Mouse (Mus musculus) lung, embryonic 16.5 days (tissue): ENCODE results near the gene Map2. TPM values are rescaled to one million over a fixed set of nuclear protein-coding genes. Genes with fewer than 3 reads are reported as not detected.

Experiments
- ATAC-seq: fragments of 200-750 bp; cut with Nextera tagmentation; 2 replicates; pipeline ENCODE4 v1.8.0; 2017; ENCODE audit warnings: low read depth, mild to moderate bottlenecking, moderate library complexity
- H3K27ac ChIP-seq: fragments of 300-500 bp; sonication (generic); 2 replicates; pipeline ENCODE4 v1.5.1; 2014; ENCODE audit warnings: mild to moderate bottlenecking, control low read depth, low read length
- H3K27me3 ChIP-seq: fragments of 300-500 bp; sonication (generic); 2 replicates; pipeline ENCODE4 v1.6.1; 2014; ENCODE audit warnings: low read depth, low read length, mixed read lengths; ENCODE audit not compliant: control insufficient read depth, insufficient read depth
- H3K36me3 ChIP-seq: fragments of 300-500 bp; sonication (generic); 2 replicates; pipeline ENCODE4 v1.6.1; 2014; ENCODE audit warnings: low read length; ENCODE audit not compliant: control insufficient read depth, insufficient read depth
- H3K4me1 ChIP-seq: fragments of 300-500 bp; sonication (generic); replicated peaks from 2 replicates; pipeline ENCODE4 v1.6.1; 2014; ENCODE audit warnings: low read length, mixed read lengths; ENCODE audit not compliant: control insufficient read depth, insufficient read depth
- H3K4me2 ChIP-seq: fragments of 300-500 bp; sonication (generic); 2 replicates; pipeline ENCODE4 v1.6.1; 2014; ENCODE audit warnings: low read depth, low read length, control low read depth
- H3K4me3 ChIP-seq: fragments of 300-500 bp; sonication (generic); 2 replicates; pipeline ENCODE4 v1.5.1; 2014; ENCODE audit warnings: mild to moderate bottlenecking, low read length, control low read depth
- H3K9ac ChIP-seq: fragments of 300-500 bp; sonication (generic); 2 replicates; pipeline ENCODE4 v1.6.1; 2014; ENCODE audit warnings: low read length, control low read depth
- H3K9me3 ChIP-seq: fragments of 300-500 bp; sonication (generic); 2 replicates; pipeline ENCODE4 v1.6.1; 2016; ENCODE audit warnings: low read length; ENCODE audit not compliant: control insufficient read depth
- WGBS: fragments of 180-500 bp; shearing (Covaris S2); extraction: QIAGEN DNeasy Blood & Tissue Kit; methylation state at CpG from one replicate; pipeline ENCODE4 v1.1.7; 2014; 5-methylcytosine and 5-hydroxymethylcytosine counted together
- polyA plus RNA-seq: library from polyadenylated mRNA; unstranded; fragments of >200 nt; fragmentation: Nextera tagmentation; extraction: Ambion mirVana; gene quantifications from 2 replicates; pipeline ENCODE4 v1.2.1, GENCODE M21; 2015

The Map2 gene
- polyA plus RNA-seq, 1 experiment from 2014 or later = 13.1 TPM

DNA sequence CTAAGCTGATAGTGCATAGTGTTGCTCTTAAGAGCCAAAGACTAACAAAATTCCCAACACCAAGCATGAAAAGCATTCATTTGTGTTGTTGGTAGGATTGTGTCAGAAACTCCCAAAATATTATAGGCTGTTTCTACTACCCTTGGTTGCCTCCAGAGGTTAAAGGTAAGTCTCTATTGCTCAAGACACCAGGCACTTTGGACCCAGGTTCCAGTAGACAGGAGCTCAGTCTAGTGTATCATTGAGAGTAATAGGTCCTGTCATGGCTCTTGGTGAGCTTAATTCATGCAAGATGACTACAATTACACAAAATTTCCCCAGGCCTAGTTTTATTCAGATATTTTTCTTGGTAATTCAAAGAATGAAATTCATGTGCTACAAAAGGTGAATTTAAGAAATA lies 176.3 kb downstream of the Map2 start:
- no peak for ATAC-seq
- Histone ChIP-seq H3K9ac (no peak overlapping the region), H3K9me3 (no peaks in the 10 kb centered on the region), H3K36me3 (no peaks in the 10 kb centered on the region), H3K27me3 (no peaks in the 10 kb centered on the region), H3K4me1 (no peaks in the 10 kb centered on the region), H3K4me3 (no peak overlapping the region), H3K4me2 (no peak overlapping the region), H3K27ac (no peak overlapping the region)

DNA sequence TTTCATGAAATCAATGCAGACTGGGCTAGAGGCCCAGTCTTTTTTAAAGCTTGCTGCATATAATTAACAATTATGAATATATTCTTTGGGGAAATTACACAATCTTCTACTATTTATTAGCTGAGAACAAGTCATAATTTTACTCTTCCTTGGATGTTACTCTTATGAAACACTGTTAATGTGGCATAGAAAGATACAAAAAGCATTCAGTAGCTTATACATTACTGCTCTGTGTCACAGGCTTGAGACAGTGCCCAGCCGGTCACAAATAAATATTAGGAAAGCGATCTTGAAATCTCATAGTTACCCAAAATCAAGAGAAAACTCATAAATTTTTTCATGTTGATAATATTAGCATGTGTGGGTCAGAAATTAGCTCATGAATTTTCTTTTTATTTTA lies 186.7 kb downstream of the Map2 start:
- H3K9me3 ChIP-seq = no peaks in the 10 kb centered on the region
- H3K9ac ChIP-seq = no peak overlapping the region
- H3K36me3 ChIP-seq = no peaks in the 10 kb centered on the region
- H3K27me3 ChIP-seq = no peaks in the 10 kb centered on the region
- peak; percentile 81 for ATAC-seq
- 62% methylated on average over 2 of the region's 2 CpGs for WGBS
- H3K4me3 ChIP-seq = no peak overlapping the region
- H3K4me1 ChIP-seq = no peaks in the 10 kb centered on the region
- H3K27ac ChIP-seq = no peak overlapping the region
- H3K4me2 ChIP-seq = no peak overlapping the region

DNA sequence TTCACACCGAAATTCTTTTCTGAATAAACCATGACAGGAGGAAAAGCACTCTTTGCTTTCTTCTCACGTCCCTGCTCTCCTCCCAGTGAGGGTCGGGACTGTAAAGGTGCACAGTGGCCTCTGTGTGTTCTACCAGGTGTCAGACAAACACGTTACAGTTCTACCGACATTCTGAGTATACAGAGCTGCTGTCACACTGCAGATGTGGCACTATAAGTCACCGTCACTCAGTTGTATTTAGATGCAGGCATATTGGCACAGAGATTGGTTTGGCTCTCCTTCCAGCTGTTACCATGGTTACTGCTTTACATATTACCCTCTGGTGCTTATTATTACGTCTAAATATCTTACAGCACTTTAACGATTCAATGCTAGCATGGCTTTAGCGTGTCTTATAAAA lies 188.2 kb downstream of the Map2 start:
- Histone ChIP-seq H3K4me1 (no peaks in the 10 kb centered on the region), H3K9ac (no peak overlapping the region), H3K4me3 (no peak overlapping the region), H3K27ac (no peak overlapping the region), H3K36me3 (no peaks in the 10 kb centered on the region), H3K9me3 (no peaks in the 10 kb centered on the region), H3K27me3 (no peaks in the 10 kb centered on the region), H3K4me2 (no peak overlapping the region)
- no peak for ATAC-seq
- 66% methylated on average over 9 of the region's 9 CpGs for WGBS

GRCm38 (mm10) chr1:66364386-66364785 lies 189.3 kb downstream of the Map2 start:
- H3K27me3 ChIP-seq = no peaks in the 10 kb centered on the region
- H3K27ac ChIP-seq = no peak overlapping the region
- WGBS = 88% methylated on average over 2 of the region's 2 CpGs
- H3K36me3 ChIP-seq = no peaks in the 10 kb centered on the region
- no peaks in the 10 kb centered on the region for H3K4me1 ChIP-seq
- no peak for ATAC-seq
- H3K4me3 ChIP-seq = no peak overlapping the region
- H3K4me2 ChIP-seq = no peak overlapping the region
- no peaks in the 10 kb centered on the region for H3K9me3 ChIP-seq
- no peak overlapping the region for H3K9ac ChIP-seq

- H3K4me1 ChIP-seq = no peaks in the 10 kb centered on the region
- no peaks in the 10 kb centered on the region for H3K9me3 ChIP-seq
- no peaks in the 10 kb centered on the region for H3K27me3 ChIP-seq
- no peak for ATAC-seq
- H3K36me3 ChIP-seq = no peaks in the 10 kb centered on the region
- no peak overlapping the region for H3K4me3 ChIP-seq
- 64% methylated on average over 4 of the region's 4 CpGs for WGBS
- H3K9ac ChIP-seq = no peak overlapping the region
- no peak overlapping the region for H3K27ac ChIP-seq
- H3K4me2 ChIP-seq = no peak overlapping the region
Measured at GRCm38 (mm10) chr1:66365600-66365999, 190.5 kb downstream of the Map2 start.

DNA sequence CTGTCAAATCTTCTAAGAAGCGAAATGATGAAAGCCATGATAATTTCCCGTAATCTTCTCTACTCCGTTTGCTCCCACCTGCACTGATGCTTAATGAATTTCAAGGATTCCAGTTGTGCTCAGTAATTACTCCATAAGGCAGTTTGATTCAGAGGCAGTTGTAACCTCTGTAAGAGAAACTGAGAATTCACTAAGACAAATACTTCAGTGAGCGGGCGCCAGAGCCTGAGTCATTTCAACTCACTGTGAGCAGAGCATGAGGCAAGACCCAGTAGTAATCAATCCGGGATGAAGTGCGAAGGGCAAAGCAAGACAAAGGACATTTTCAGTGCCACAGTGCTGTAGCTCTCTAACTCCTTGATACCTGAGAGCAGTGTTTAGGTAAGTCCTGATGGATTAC lies 194.4 kb downstream of the Map2 start:
- H3K36me3 ChIP-seq = no peaks in the 10 kb centered on the region
- H3K9ac ChIP-seq = no peak overlapping the region
- no peaks in the 10 kb centered on the region for H3K27me3 ChIP-seq
- H3K4me2 ChIP-seq = no peak overlapping the region
- 70% methylated on average over 7 of the region's 7 CpGs for WGBS
- H3K4me3 ChIP-seq = no peak overlapping the region
- ATAC-seq = no peak
- no peaks in the 10 kb centered on the region for H3K9me3 ChIP-seq
- no peak overlapping the region for H3K27ac ChIP-seq
- H3K4me1 ChIP-seq = no peaks in the 10 kb centered on the region

DNA sequence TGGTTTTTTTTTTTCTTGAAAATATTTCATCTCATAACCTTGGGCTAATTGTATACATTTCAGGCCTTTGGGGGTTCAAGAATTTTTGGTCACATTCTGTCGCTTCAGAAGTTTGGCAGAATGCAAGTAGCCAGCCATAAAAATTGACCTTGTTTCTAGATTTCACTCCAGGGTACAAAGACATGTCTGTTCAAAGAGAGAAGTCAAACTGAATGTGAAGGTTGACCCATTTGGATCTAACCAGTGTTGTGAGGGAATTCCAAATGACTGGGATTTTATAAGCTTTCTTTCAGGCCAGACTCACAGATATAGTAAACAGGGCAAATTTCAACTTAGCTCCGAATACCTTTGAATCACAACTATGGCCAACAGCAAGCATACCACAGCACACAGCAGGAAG lies 196.3 kb downstream of the Map2 start:
- Histone ChIP-seq H3K27ac (no peak overlapping the region), H3K9ac (no peak overlapping the region), H3K36me3 (no peaks in the 10 kb centered on the region), H3K9me3 (no peaks in the 10 kb centered on the region), H3K4me2 (no peak overlapping the region), H3K4me3 (no peak overlapping the region), H3K4me1 (no peaks in the 10 kb centered on the region), H3K27me3 (no peaks in the 10 kb centered on the region)
- WGBS = 84% methylated on average over 2 of the region's 2 CpGs
- no peak for ATAC-seq

- Histone ChIP-seq H3K4me3 (no peak overlapping the region), H3K4me1 (no peaks in the 10 kb centered on the region), H3K9ac (no peak overlapping the region), H3K27ac (no peak overlapping the region), H3K4me2 (no peak overlapping the region), H3K27me3 (no peaks in the 10 kb centered on the region), H3K36me3 (no peaks in the 10 kb centered on the region), H3K9me3 (no peaks in the 10 kb centered on the region)
- ATAC-seq = no peak
- WGBS = 94% methylated on average over 4 of the region's 4 CpGs
Measured at GRCm38 (mm10) chr1:66386321-66386720, 211.2 kb downstream of the Map2 start.

DNA sequence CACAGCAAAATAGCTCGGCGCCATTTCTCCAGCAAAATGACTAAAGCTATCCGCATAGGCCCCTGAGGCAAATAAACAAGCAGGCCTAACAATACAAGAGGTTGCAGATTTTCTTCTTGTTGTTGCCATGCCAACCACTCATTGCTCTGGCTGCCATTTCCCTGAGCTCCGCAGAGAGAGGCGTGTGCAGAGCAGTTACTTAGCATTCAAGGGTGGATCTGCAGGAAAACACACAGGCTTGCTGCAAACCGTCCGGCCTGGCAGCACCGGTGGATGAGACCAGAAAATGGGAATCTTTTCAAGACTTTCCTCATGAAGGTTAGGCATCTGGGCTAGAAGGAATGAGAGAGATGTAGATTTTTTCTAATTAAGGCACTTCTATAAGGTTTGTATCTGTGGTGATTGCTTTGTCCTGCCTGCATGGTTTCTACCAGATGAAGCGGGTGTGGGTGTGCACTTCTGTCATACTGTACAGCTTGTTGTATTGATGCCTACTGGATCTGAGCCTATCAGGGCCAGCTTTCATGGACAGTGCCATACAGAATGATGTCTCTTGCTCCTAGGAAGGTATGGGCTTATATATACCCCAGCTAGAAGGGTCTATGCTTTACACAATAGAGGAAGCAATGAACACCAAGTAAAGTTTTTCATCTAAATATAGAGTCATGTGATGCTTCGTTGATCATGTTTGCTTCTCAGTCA lies 211.8 kb downstream of the Map2 start:
- H3K4me3 ChIP-seq = no peak overlapping the region
- no peaks in the 10 kb centered on the region for H3K27me3 ChIP-seq
- H3K9ac ChIP-seq = no peak overlapping the region
- no peak for ATAC-seq
- no peak overlapping the region for H3K27ac ChIP-seq
- H3K9me3 ChIP-seq = no peaks in the 10 kb centered on the region
- no peak overlapping the region for H3K4me2 ChIP-seq
- 70% methylated on average over 10 of the region's 10 CpGs for WGBS
- H3K36me3 ChIP-seq = no peaks in the 10 kb centered on the region
- H3K4me1 ChIP-seq = no peaks in the 10 kb centered on the region

GRCm38 (mm10) chr1:66388561-66388960 lies 213.5 kb downstream of the Map2 start:
- H3K27me3 ChIP-seq = no peaks in the 10 kb centered on the region
- WGBS = 71% methylated on average over 8 of the region's 8 CpGs
- ATAC-seq = no peak

More at GRCm38 (mm10) chr1:66388561-66388960, 213.5 kb downstream of the Map2 start:
- Histone ChIP-seq H3K4me1 (no peaks in the 10 kb centered on the region), H3K36me3 (no peaks in the 10 kb centered on the region), H3K9ac (no peak overlapping the region), H3K27ac (no peak overlapping the region), H3K4me2 (no peak overlapping the region), H3K9me3 (no peaks in the 10 kb centered on the region), H3K4me3 (no peak overlapping the region)
